Mouse (Mus musculus) cortical plate, adult 2 months (tissue): ENCODE results near the gene Anp32a.

Experiments used
- CTCF ChIP-seq: fragments of 200-500 bp; IDR thresholded peaks from 2 replicates; pipeline ENCODE4 v1.5.1; 2011; ENCODE audit warnings: mild to moderate bottlenecking, control low read depth, low read length; ENCODE audit not compliant: insufficient read depth; ENCODE audit errors: extremely low read depth
- POLR2A ChIP-seq: fragments of 200-500 bp; IDR thresholded peaks from 2 replicates; pipeline ENCODE4 v1.6.1; 2011; ENCODE audit warnings: mild to moderate bottlenecking, low read length, control low read depth; ENCODE audit not compliant: insufficient read depth; ENCODE audit errors: extremely low read depth

- no peak for TF ChIP-seq CTCF
- TF ChIP-seq POLR2A, result no peak
Observed at GRCm38 (mm10) chr9:62372556-62373221, 31.6 kb downstream of the Anp32a start.
